Comparison of ENCODE assay signal across 9 mouse cellular contexts in the genomic region with DNA sequence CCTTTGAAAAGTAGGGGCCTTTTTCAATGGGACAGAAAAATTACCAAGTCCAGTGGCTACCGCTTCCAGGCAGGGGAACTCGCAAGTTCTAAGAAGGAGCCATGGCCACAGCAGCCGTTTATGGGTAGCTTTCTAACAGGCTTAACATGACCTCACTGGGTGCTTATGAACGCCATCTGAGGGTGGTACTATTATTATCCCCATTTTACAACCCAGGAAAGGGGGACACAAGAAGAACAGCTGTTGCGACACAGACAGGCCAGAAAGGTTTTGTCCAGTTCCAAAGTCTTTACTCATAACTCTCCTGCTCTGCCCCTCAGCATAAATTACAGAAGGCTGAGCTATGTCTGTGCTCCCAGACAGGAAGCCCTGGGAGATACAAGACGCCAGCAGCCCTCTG. TPM values are rescaled to one million over a fixed set of nuclear protein-coding genes. Genes with fewer than 3 reads are reported as not detected.
A peak's percentile ranks its signal among the peaks of the same experiment; 100 is the strongest.
DNase-seq lines count a peak whose midpoint lies in the region; ATAC-seq and TF ChIP-seq lines count a peak whose summit lies in the region.
"Had no signal": no experiment of that assay in that cellular context is flagged by ENCODE, and none has a peak within 500 bp of the region (broad histone marks: within the 10 kb centered on the region; RNA-seq: fewer than 3 reads in every experiment).

No protein-coding gene starts in this region.

- no peaks in the 10 kb centered on the region for H3K36me3 ChIP-seq in heart, postnatal 0 days (replicated peaks; ENCODE audit: control insufficient read depth, insufficient read depth, low read length)
- H3K36me3 ChIP-seq in hindbrain, embryonic 12.5 days, result peaks cover 3% of the 10 kb centered on the region
- H3K36me3 ChIP-seq in midbrain, embryonic 11.5 days (ENCODE audit: control insufficient read depth, insufficient read depth, low read length), result 0 out of 2 replicates have a peak, but pooled peaks cover 2% of the 10 kb centered on the region
- H3K36me3 ChIP-seq: G1E had no signal

- no peaks in the 10 kb centered on the region for H3K9me3 ChIP-seq in heart, postnatal 0 days (replicated peaks; ENCODE audit: control insufficient read depth, low read length)
- no peaks in the 10 kb centered on the region for H3K9me3 ChIP-seq in hindbrain, embryonic 12.5 days (replicated peaks)
- H3K9me3 ChIP-seq in midbrain, embryonic 11.5 days (ENCODE audit: control insufficient read depth, low read length), result no peaks in the 10 kb centered on the region
- H3K9me3 ChIP-seq: G1E had no signal

- ATAC-seq in heart, postnatal 0 days (ENCODE audit: insufficient read depth, low read depth), result no peak
- ATAC-seq in hindbrain, embryonic 12.5 days (ENCODE audit: low FRiP score), result no peak
- ATAC-seq in midbrain, embryonic 11.5 days (ENCODE audit: low FRiP score), result no peak
- ATAC-seq in frontal cortex, adult (ENCODE audit: low TSS enrichment), result no peak

- no peak for DNase-seq in heart, postnatal 0 days (ENCODE audit: low spot score)
- DNase-seq in heart, postnatal 10 days, result no peak
- peak; percentile 10 for DNase-seq in brain, embryonic 14.5 days (ENCODE audit: low read depth)
- no peak for DNase-seq in midbrain, embryonic 11.5 days (ENCODE audit: low spot score, missing footprints)
- no peak for DNase-seq in urinary bladder, postnatal 14 days (ENCODE audit: low spot score)
- DNase-seq in MN1 (ENCODE audit: low spot score), result no peak

- WGBS in heart, postnatal 0 days, result 45% methylated on average over 6 of the region's 6 CpGs
- WGBS in hindbrain, embryonic 12.5 days, result 18% methylated on average over 6 of the region's 6 CpGs
- 21% methylated on average over 6 of the region's 6 CpGs for WGBS in midbrain, embryonic 11.5 days

- no peak for TF ChIP-seq EP300 in heart, postnatal 0 days (IDR thresholded peaks at IDR 0.05; ENCODE audit: low read depth)

- no peak for TF ChIP-seq POLR2A in brain, embryonic 14.5 days (IDR thresholded peaks at IDR 0.05; ENCODE audit: borderline replicate concordance, extremely low read depth, insufficient read depth, insufficient read length, poor library complexity, severe bottlenecking)

- H3K4me1 ChIP-seq in heart, postnatal 0 days (ENCODE audit: control insufficient read depth, insufficient read depth), result peaks cover 13% of the 10 kb centered on the region; the same call in 1 of the 2 replicates
- peaks cover 38% of the 10 kb centered on the region for H3K4me1 ChIP-seq in hindbrain, embryonic 12.5 days
- H3K4me1 ChIP-seq in midbrain, embryonic 11.5 days (ENCODE audit: control insufficient read depth, insufficient read depth, low read length), result peaks cover 18% of the 10 kb centered on the region

- no peak overlapping the region for H3K27ac ChIP-seq in heart, postnatal 0 days (ENCODE audit: low read depth)
- no peak overlapping the region for H3K27ac ChIP-seq in hindbrain, embryonic 12.5 days
- H3K27ac ChIP-seq in midbrain, embryonic 11.5 days (ENCODE audit: low read depth, low read length), result no peak overlapping the region

- peak overlapping the region; percentile 78 for H3K4me2 ChIP-seq in heart, postnatal 0 days (ENCODE audit: low read depth, low read length)
- peak overlapping the region; percentile 99 for H3K4me2 ChIP-seq in hindbrain, embryonic 12.5 days (replicated peaks)
- peak overlapping the region; percentile 96 for H3K4me2 ChIP-seq in midbrain, embryonic 11.5 days

- peaks cover 34% of the 10 kb centered on the region for H3K27me3 ChIP-seq in heart, postnatal 0 days (ENCODE audit: control insufficient read depth, insufficient read depth, low read length)
- H3K27me3 ChIP-seq in hindbrain, embryonic 12.5 days, result no peaks in the 10 kb centered on the region
- H3K27me3 ChIP-seq in midbrain, embryonic 11.5 days (ENCODE audit: control insufficient read depth, insufficient read depth, low read length), result no peaks in the 10 kb centered on the region; the same call in 1 of the 2 replicates

- no peak overlapping the region for H3K4me3 ChIP-seq in heart, postnatal 0 days (ENCODE audit: low read depth, low read length)
- peak overlapping the region; percentile 67 for H3K4me3 ChIP-seq in hindbrain, embryonic 12.5 days
- H3K4me3 ChIP-seq in midbrain, embryonic 11.5 days (ENCODE audit: low read depth, low read length), result peak overlapping the region; percentile 71

- intact Hi-C loops in heart, postnatal 10 days (cut with DNase I), result no loop called here

- no peak for TF ChIP-seq CTCF in heart, postnatal 0 days (IDR thresholded peaks at IDR 0.05; ENCODE audit: low read depth)
- TF ChIP-seq CTCF in brain, embryonic 14.5 days (IDR thresholded peaks at IDR 0.05; ENCODE audit: borderline replicate concordance, extremely low read depth, insufficient read depth, insufficient read length), result no peak

- H3K9ac ChIP-seq in heart, postnatal 0 days (replicated peaks; ENCODE audit: low read depth, low read length), result no peak overlapping the region
- 0 out of 2 replicates have a peak overlapping the region, but pooled peaks have one; percentile 79 for H3K9ac ChIP-seq in hindbrain, embryonic 12.5 days
- H3K9ac ChIP-seq in midbrain, embryonic 11.5 days (ENCODE audit: low read length), result peak overlapping the region; percentile 82; the same call in 1 of the 2 replicates

RNA-seq across cellular contexts. Expression of gene Mfsd2a, which starts 0.6 kb away (rescaled TPM):
- not detected in 2 replicates for total RNA-seq in heart, postnatal 0 days (2014; rRNA removed; ENCODE audit: low replicate concordance)
- 0.19 and 0.20 TPM in 2 replicates for polyA plus RNA-seq in heart, postnatal 0 days (2015; fragmentation: Nextera tagmentation; extraction: Ambion mirVana)
- 1 to 10 TPM in 1 of 2 experiments, under 1 TPM in 1; 0.12 to 2.3 TPM for total RNA-seq in heart, postnatal 10 days (2021)
- 44.7 and 51.8 TPM in 2 replicates for polyA plus RNA-seq in brain, embryonic 14.5 days (2012; rRNA removed)
- 28.5 and 28.7 TPM in 2 replicates for polyA plus RNA-seq in hindbrain, embryonic 12.5 days (2016; fragmentation: Nextera tagmentation; extraction: Ambion mirVana)
- 22.8 and 27.2 TPM in 2 replicates for polyA plus RNA-seq in midbrain, embryonic 11.5 days (2014; fragmentation: Nextera tagmentation; extraction: Ambion mirVana)
- polyA plus RNA-seq: G1E had no signal

RNA-seq across cellular contexts. Expression of gene Mycl, which starts 33.9 kb away (rescaled TPM):
- 1.8 and 14.7 TPM in 2 replicates for total RNA-seq in heart, postnatal 0 days (2014; rRNA removed; ENCODE audit: low replicate concordance)
- 0.12 and 0.44 TPM in 2 replicates for polyA plus RNA-seq in heart, postnatal 0 days (2015; fragmentation: Nextera tagmentation; extraction: Ambion mirVana)
- total RNA-seq in heart, postnatal 10 days (2021), result under 1 TPM; 0.22 to 0.84 TPM
- polyA plus RNA-seq in brain, embryonic 14.5 days (2012; rRNA removed), result 85.4 and 95.3 TPM in 2 replicates
- polyA plus RNA-seq in hindbrain, embryonic 12.5 days (2016; fragmentation: Nextera tagmentation; extraction: Ambion mirVana), result 103 and 105 TPM in 2 replicates
- polyA plus RNA-seq in midbrain, embryonic 11.5 days (2014; fragmentation: Nextera tagmentation; extraction: Ambion mirVana), result 106 and 108 TPM in 2 replicates
- polyA plus RNA-seq: G1E had no signal

RNA-seq across cellular contexts. Expression of gene Trit1, which starts 54.8 kb away (rescaled TPM):
- total RNA-seq in heart, postnatal 0 days (2014; rRNA removed; ENCODE audit: low replicate concordance), result 7.2 and 13.4 TPM in 2 replicates
- polyA plus RNA-seq in heart, postnatal 0 days (2015; fragmentation: Nextera tagmentation; extraction: Ambion mirVana), result 8.7 and 9.7 TPM in 2 replicates
- total RNA-seq in heart, postnatal 10 days (2021), result 1 to 10 TPM; 7.7 to 8.3 TPM
- polyA plus RNA-seq in brain, embryonic 14.5 days (2012; rRNA removed), result 19.5 and 20.4 TPM in 2 replicates
- 23.3 and 26.7 TPM in 2 replicates for polyA plus RNA-seq in hindbrain, embryonic 12.5 days (2016; fragmentation: Nextera tagmentation; extraction: Ambion mirVana)
- 26.8 and 29.0 TPM in 2 replicates for polyA plus RNA-seq in midbrain, embryonic 11.5 days (2014; fragmentation: Nextera tagmentation; extraction: Ambion mirVana)

Comparison
In these comparisons a context has a peak if more than half of its experiments do, and no peak if none do; other contexts are left out.
1. RNA of gene Mfsd2a, which starts 0.6 kb away (polyA plus RNA-seq): 44.7 to 51.8 TPM in brain, embryonic 14.5 days, 28.5 to 28.7 TPM in hindbrain, embryonic 12.5 days and 22.8 to 27.2 TPM in midbrain, embryonic 11.5 days; 0.19 to 0.20 TPM in heart, postnatal 0 days; every median in the first group is over 10 times any median in the second.
2. RNA of gene Mycl, which starts 33.9 kb away (polyA plus RNA-seq): 106 to 108 TPM in midbrain, embryonic 11.5 days, 103 to 105 TPM in hindbrain, embryonic 12.5 days and 85.4 to 95.3 TPM in brain, embryonic 14.5 days; 0.12 to 0.44 TPM in heart, postnatal 0 days; every median in the first group is over 10 times any median in the second.
3. Peak in every context shown above with its lines, with median percentiles within 50 percentile points of each other: H3K4me2 ChIP-seq.